Mouse (Mus musculus): ENCODE results near the gene Serbp1.

Gene Serbp1

DNA sequence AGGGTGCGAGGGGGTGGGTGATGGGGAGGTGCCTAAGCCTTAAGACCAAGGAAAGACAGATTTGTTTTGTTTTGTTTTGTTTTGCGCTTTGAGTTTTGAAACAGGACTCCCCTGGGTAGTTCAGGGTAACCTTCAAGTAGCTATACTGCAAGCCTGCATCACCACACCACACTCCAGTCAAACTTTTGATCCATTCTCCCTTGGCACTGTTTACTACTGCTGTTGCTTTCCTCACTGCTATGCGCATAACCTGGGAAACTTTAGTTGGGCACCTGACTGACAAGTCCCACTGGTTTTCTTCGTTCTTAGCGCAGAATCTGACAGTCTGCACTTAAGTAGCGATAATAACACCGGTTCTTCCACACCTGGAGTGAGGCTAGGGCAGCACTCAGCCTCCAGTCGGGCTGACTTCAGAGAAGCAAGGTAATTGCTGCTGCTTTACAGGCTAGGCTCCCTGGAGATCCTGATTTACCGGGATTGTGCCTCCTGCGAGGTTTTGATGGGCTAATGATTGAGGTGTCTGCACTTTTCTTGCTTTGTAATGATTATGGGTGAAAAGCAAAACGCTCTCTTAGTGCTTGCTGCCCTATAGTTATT is 8.0 kb upstream of the Serbp1 start:
- in situ Hi-C loops (cut with MboI; ENCODE audit: unreplicated experiment in 2 of 2) = no loop called here

DNA sequence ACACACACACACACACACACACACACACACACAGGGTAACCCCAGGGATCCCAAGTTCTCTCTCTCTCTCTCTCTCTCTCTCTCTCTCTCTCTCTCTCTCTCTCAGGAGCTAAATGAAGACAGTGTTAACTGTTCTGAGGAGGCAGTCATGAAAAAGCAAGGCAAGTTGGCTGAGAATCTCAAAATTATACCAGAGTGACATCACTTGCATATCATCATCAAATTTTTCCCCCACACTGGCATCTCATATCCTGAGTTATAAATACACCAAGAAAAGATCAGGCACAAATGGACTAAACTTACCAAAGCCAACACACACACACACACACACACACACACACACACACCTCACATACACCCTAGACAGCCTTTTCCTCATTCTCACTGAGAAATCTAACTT is 7.0 kb upstream of the Serbp1 start:
- in situ Hi-C loops (cut with MboI; ENCODE audit: unreplicated experiment in 2 of 2) = no loop called here

DNA sequence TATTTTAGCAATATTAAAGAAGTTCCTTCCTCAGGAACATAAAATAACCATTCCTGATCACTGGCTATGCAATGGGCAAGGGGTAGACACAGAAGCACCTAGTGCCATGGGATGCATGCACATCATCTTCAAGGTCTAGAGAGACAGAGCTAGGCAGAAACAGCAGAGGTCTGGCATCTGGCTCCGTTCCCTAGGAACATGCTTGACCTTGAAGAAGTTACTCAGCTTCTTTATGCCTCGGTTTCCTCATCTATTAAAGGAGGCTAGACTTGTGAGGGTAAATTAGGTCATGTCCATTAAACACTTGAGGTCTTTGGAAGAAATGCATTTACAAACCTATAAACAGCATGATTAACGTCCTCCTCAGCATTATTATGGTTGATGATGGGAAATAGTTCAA is 2.3 kb upstream of the Serbp1 start:
- in situ Hi-C loops (cut with MboI; ENCODE audit: unreplicated experiment in 2 of 2) = no loop called here

DNA sequence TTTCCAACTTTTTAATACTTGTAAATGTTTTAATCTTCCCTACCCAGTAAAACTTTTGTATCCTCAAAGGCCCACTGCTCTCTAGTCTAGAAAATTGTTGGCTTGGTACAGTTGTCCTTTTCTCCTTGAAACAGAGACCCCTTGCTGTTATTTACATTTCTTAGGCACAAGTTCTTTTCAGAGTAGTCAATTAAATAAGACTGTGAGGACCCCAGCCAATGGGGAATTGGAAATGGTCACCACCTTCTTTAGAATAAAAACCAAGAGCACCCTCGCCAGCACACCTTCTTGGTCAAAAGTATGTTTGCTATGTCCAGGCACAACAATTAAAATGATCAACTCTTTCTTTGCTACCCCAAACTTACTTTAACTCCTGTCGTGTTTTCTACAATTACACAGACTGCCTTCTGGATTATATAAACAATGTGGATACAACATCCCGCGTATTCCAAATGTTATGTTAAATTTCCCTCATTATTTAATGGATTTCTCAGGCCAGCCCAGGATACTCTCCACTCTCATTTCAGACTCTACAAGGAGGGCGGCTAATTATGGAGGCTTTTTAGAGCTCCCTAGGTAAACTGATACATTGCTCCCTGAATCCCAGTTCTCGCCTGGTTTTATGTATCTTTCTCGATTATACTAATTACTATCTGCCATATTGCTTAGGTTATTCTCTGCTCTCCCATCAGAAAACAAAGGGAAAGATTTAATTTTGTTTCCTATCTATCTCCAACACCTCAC is 1.3 kb upstream of the Serbp1 start:
- in situ Hi-C loops (cut with MboI; ENCODE audit: unreplicated experiment in 2 of 2) = no loop called here

DNA sequence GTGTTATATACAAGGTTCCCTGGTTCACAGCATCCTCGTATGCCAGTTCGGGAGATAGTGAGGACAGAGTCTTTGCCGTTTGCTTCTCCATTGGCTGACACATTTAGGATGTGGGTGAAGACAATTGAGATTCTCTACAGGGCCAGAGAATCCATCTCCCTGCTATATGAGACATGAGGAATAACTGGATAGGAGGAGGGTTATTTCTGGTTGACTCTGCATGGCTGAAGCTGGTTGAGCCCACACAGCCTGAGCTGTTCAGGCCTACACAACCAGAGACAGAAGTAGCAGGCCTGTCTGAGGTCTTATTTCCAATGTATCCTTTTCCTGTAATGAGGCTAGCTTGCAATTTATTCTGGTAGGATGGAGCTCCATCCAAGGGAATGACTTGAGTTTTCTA is 3.3 kb downstream of the Serbp1 start:
- in situ Hi-C loops (cut with MboI; ENCODE audit: unreplicated experiment in 2 of 2) = no loop called here

DNA sequence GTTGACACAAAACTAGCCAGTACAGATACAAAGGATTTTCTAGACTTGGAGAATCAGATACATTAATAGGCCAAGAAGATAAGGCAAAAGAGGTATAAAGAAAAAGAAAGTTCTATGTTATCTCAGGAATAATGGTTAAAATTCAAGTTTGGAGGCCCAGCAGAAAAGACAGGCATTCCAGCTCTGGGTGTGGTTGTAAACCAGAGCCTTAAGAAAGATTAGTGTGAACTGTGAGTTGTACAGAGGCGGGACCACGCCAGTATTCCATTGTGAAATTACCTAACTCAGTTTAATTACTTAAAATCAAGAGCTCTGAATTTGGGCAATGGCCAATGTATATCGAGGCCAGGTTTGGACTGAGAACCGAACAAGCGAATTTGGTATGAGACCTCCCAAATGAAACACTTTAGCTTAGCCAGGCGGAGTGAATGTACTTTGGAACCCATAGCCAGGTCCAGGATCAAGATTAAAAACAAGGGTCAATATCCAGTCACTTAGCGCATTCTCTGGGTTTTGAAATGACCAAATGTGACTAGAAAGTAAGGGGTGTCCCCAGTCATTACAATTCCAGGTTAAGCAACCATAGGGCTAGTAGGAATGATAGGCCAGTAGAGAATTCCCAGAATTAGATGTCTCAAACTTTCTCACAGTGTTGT is 5.9 kb downstream of the Serbp1 start:
- in situ Hi-C loops (cut with MboI; ENCODE audit: unreplicated experiment in 2 of 2) = no loop called here

DNA sequence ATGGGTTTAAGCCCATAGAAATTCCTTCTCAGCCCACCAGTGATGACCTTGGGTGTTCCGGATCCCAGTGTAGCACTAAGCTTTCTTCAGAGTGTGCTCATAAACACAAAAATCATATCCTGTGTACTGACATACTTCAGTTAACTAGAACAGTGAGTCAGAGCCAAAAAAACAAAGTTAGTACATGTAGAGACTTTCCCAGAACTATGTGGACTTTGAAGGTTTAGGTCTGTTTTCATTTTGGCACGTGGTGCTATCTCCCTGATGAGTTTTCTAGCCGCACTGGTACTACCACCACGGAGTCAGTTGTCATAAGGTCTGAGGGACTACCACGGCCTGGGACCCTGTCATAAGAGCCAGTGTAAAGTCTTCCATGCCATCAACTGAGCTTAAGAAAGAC is 6.5 kb downstream of the Serbp1 start:
- in situ Hi-C loops (cut with MboI; ENCODE audit: unreplicated experiment in 2 of 2) = no loop called here

DNA sequence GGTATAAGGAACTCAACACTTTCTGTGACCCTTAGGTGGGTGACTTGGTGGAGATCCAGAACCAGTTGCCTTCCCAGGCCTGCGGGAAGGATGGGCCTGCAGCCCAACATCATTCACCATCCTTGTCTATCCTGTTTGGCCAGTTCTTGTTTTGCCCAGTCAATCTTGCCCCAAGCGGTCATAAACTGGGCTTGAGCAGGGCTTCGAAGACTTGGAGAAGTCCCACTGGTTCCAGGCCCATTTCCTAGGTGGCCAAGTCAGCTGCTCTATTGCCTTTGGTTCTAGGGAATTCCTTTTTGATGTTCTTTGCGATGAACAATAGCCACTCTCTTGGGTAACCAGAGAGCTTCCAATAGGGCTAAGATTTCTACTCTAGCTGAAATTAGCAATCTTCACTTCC is 13.1 kb downstream of the Serbp1 start:
- in situ Hi-C loops (cut with MboI; ENCODE audit: unreplicated experiment in 2 of 2) = no loop called here

DNA sequence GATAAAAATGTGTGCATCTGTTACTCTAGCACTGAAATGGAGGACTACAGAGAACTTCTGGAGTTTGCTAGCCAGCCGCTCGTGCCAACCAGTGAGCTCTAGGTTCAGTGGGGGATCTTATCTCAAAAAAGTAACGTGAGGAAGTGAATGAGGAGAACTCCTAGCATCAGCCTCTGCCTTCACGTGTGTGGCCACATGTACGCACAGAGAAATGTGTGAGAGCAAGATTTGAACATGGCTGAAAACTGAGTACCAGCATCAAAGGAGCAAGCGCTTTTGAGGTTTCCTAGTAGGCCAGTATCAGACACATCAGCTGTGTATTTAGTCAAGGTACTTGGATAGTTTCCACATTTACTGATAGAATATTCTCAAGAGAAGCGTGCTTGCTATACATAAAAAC is 27.0 kb downstream of the Serbp1 start:
- in situ Hi-C loops (cut with MboI; ENCODE audit: unreplicated experiment in 2 of 2) = no loop called here

DNA sequence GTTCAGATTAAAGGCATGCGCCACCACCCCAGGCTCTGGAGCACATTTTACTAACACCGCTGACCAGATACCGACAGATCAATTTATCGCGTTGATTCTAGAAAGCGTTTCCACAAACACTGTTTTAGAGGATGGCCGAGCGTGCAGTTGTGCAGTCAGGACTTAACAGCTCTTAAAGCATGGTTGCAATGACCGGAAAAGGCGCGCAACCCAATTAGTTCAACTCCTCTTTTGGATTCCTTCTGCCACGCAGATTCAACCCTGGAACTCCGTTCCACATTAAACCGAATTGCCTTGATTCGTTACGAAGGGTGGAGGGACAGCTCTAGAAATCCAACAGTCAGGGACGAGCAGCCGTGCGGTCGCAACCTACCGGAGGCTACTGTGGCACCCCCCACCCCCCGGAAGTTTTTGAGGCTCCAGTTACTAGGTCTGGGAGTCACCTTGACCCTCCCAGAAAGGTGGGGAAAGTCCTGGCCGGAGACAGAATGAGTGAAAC is 28.2 kb downstream of the Serbp1 start:
- in situ Hi-C loops (cut with MboI; ENCODE audit: unreplicated experiment in 2 of 2) = no loop called here

DNA sequence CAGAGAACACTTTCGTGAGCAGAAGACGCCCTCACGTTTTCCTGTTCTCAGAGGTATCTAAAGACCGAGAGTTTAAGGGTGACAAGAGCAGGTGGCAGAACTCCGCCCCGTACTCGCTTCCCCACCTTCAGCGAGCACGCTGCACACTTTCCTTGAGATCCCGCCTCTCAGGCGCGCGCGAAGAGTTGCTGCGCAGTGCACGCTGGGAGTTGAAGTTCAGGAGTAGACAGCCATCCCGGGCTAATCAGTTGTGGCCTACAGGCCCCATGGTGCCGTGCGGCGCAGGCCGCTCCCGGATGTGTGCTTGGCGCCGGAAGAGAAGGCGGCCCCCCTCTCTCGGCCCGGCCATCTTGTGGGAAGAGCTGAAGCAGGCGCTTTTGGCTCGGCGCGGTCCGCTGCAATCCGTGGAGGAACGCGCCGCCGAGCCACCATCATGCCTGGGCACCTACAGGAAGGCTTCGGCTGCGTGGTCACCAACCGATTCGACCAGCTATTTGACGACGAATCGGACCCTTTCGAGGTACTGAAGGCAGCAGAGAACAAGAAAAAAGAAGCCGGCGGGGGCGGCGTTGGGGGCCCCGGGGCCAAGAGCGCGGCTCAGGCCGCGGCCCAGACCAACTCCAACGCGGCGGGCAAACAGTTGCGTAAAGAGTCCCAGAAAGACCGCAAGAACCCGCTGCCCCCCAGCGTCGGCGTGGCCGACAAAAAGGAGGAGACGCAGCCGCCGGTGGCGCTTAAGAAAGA is 28.9 kb downstream of the Serbp1 start:
- in situ Hi-C loops (cut with MboI; ENCODE audit: unreplicated experiment in 2 of 2) = no loop called here

DNA sequence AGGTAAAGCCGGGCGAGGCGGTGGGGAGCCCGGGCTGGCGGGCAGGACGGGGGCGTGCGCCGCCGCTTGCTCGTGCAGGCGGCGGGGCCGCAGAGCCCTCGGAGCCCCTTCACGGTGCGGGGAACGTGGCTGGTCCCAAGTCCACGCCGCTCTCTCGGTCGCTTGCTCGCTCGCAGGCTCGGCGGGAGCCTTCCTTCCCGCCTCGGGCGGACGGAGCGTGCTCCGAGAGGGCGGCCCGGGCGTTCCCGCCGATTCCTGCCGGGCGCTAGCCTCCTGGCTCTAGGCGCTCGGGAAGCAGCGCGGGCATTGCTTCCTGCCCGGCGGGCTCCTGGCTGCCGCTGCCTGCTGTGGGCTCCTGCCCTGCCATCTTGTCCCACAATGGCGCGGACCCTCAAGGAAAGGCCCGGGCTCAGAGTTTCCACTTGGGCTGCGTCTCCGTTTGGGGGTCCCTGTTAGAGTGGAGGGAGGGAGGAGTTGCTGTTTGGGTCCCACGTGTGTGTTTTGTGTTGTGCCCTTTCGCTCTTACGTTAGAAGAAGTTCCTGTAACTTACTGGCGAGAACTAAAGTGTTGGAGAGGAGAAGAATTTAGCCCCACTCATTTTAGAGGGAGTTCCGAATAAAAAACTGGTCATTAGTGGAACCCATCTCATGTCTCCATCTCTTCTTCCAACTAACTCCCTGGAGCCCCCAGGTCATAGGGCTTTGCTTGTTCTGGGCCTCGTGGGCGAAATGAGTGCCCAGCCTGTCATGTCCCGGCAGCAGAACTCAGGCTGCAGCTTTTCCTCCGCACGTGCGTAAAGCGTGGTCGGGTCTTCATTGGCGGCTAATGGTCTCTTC is 29.6 kb downstream of the Serbp1 start:
- in situ Hi-C loops (cut with MboI; ENCODE audit: unreplicated experiment in 2 of 2) = no loop called here

DNA sequence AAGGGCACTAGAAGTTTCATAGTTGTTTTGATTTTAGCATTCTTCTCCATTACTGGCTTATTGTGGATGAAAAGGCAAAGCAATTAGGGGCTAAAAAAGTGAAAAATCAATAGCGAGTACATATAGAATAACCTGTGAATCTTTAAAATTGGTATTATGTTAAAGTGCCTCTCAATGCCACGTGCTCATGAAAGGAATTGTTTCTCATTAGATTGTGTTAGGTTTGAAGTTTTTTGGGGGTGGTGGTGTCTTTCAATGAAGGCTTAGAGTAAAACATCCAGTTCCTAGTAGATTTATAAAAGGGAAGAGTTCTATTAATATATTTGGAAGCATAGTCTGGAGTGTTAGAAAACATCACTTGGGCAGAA is 30.3 kb downstream of the Serbp1 start:
- in situ Hi-C loops (cut with MboI; ENCODE audit: unreplicated experiment in 2 of 2) = no loop called here

DNA sequence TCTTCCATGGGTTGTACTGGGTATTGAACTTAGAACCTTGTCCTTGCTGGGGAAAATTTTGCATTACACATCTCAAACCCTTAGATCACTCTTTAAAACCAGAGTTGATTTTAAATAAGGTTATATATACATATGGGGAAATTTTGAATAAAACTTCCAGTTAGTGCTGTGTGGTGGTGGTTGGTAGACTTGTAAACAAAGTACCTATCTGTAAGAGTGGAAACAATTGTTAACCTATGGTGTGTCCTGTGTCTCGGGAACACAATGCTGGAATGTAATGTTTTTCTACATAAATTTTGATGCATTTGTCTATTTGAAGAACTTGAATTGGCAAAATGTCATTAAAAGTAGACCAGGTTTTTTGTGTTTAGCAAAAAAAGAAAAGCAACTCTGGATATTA is 31.0 kb downstream of the Serbp1 start:
- in situ Hi-C loops (cut with MboI; ENCODE audit: unreplicated experiment in 2 of 2) = no loop called here

DNA sequence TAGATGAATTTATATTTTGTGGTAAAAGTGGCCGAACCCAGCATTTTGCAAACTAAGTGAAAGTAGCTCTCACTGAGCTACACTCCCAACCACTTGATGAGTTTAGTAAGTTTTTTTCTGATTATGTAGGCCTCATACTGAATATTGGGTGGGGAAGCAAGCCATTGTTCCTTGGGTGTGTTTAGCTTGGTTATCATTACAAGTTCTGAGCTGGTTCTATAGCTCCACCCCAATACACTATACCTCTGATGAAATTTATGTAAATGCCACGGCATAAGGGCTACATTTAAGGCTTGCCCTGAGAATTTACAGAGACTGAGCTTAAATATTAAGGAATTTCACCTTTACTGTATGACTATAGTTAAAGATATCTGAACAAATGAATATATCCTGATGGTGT is 31.5 kb downstream of the Serbp1 start:
- in situ Hi-C loops (cut with MboI; ENCODE audit: unreplicated experiment in 2 of 2) = no loop called here

DNA sequence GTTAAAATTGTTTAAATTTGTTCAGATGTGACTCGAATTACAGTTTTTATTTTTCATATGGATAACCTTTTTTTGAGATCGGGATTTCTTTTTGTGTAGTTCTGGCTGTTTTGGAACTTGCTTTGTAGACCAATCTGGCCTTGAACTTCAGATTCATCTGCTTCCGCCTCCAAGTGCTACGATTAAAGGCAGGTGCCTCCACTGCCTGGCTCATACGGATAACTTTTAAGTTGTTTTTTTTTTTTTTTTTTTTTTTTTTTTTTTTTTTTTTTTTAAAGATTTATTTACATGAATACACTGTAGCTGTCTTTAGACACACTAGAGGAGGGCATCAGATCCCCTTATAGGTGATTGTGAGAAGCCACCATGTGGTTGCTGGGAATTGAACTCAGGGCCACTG is 40.0 kb downstream of the Serbp1 start:
- in situ Hi-C loops (cut with MboI; ENCODE audit: unreplicated experiment in 2 of 2) = no loop called here

DNA sequence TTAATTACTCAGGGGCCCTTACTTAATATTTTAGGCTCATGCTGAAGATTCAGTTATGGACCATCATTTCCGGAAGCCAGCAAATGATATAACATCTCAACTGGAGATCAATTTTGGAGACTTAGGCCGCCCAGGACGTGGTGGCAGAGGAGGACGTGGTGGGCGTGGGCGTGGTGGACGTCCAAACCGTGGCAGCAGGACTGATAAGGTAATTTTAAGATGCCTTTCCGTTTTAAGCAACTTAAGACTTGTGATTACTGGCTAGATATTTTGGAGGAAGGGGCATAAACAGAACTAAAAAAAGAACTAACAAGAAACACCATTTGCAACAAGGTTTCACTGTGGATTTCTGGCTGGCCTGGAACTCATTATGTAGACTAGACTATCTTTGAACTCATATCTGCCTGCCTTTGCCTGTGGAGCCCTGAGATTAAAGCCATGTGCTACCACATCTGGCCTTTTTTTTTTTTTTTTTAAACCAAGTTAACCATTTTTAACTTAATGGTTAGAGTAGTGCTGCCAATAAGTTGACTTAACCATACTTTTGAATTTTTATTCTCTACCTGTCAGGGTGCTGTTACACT is 43.7 kb downstream of the Serbp1 start:
- in situ Hi-C loops (cut with MboI; ENCODE audit: unreplicated experiment in 2 of 2) = no loop called here

DNA sequence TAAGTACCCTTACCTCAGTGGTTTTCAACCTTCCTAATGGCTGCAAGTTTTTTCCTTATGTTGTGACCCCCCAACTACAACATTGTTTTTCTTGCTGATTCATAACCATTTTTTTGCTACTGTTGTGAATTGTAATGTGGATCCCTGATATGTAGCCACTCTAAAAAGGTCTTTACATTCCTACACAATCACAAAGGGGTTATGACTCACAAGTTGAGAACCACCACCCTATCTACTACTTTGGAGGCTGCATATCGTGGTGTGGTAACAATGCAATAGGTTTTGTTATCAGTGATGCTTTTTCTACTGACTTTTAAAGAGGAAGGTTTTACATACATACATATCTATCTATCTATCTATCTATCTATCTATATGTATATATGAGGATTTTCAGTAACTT is 44.9 kb downstream of the Serbp1 start:
- in situ Hi-C loops (cut with MboI; ENCODE audit: unreplicated experiment in 2 of 2) = no loop called here

DNA sequence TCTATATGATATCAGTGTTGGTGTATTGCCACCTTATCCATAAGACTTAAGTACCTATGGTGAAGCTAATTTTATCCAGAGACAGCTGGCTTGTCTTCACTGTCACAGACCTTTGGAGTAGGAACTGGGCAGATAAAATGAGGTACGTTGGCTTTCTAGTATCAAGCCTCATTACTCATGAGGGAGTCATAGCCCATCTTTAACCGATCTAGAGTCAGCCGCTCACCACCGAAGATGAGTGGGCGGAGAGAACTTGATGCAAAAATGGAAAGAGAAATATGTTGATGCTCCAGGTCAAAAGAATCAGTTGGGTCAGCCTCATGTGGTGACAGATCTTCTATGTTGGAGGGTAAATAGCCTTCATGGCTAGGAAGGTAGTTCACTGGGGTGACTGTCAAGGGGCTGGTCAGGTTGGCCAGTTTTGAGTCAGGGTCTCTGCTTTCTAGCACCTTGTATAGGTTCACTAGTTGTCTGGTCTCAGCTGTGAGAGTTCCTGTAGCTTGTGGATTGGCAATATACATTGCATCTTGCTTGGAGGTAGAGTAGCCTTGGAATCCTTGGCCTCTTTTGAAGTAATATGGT is 54.2 kb downstream of the Serbp1 start:
- in situ Hi-C loops (cut with MboI; ENCODE audit: unreplicated experiment in 2 of 2) = loop anchor here in 1 of 2 experiments (10.0 kb wide), 1 partner anchor 523 kb away; no protein-coding TSS in a partner anchor

DNA sequence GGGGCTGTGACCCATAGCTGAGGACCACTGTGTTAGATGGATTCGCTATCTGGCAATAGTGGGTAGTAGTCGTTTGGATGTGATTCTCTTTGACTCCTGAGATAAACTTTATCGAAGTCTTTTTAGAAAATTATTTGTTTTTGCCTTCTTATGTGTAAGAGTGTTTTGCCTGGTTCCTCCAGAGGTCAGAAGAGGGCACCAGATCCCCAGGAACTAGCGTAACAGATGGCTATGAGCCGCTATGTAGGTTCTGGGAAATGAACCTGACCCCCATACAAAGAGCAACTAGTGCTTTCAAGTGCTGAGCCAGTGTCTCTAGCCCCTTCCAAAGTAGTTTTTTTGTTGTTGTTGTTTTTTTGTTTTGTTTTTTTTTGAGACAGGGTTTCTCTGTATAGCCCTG is 58.1 kb downstream of the Serbp1 start:
- in situ Hi-C loops (cut with MboI; ENCODE audit: unreplicated experiment in 2 of 2) = loop anchor here in 1 of 2 experiments (10.0 kb wide), 1 partner anchor 519 kb away; no protein-coding TSS in a partner anchor
